27 mouse cellular contexts compared by ENCODE assay signal in the genomic region with DNA sequence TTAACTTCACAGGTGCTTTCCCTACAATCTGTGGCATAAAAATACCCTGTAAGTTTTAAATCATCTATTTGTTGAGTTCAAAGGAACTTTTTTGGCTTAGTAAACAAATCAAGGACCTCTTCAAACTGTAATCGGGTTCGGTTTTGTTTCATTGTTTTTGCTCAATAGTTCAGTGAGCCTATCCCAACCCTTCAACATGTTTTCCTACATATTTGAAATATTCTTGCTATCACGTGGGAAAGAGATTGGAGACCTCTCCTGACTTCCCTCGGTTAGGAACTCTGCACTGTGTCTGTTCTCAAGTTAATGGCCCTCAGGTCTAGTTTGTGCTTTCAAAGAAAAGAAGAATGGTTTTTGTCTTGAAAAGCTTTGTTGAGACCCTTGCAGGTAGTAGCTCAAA.
DNase-seq lines count a peak whose midpoint lies in the region; ATAC-seq lines count a peak whose summit lies in the region.
"Had no signal": no experiment of that assay in that cellular context is flagged by ENCODE, and none has a peak within 500 bp of the region (broad histone marks: within the 10 kb centered on the region; RNA-seq: fewer than 3 reads in every experiment).

No protein-coding gene starts in this region.

- H3K27me3 ChIP-seq in lung, embryonic 16.5 days (ENCODE audit: control insufficient read depth, insufficient read depth, low read depth, low read length): no peaks in the 10 kb centered on the region
- H3K27me3 ChIP-seq: CH12.LX; embryonic facial prominence, embryonic 13.5 days; embryonic facial prominence, embryonic 15.5 days; forebrain, embryonic 12.5 days had no signal

- H3K4me2 ChIP-seq in lung, embryonic 16.5 days (ENCODE audit: low read depth, low read length): no peak overlapping the region
- H3K4me2 ChIP-seq: embryonic facial prominence, embryonic 13.5 days; embryonic facial prominence, embryonic 15.5 days; forebrain, embryonic 12.5 days had no signal

- ATAC-seq in lung, embryonic 16.5 days (ENCODE audit: low read depth): peak; percentile 31; the same call in 1 of the 2 replicates
- ATAC-seq: CD4-positive, CD25-positive, alpha-beta regulatory T cell, adult 4 months; forebrain, embryonic 14.5 days; forebrain, embryonic 16.5 days; Patski had no signal

- no peaks in the 10 kb centered on the region for H3K9me3 ChIP-seq in lung, embryonic 16.5 days (ENCODE audit: control insufficient read depth, low read length)
- H3K9me3 ChIP-seq: embryonic facial prominence, embryonic 13.5 days; embryonic facial prominence, embryonic 15.5 days; forebrain, embryonic 10.5 days; forebrain, embryonic 12.5 days had no signal

- H3K36me3 ChIP-seq in lung, embryonic 16.5 days (ENCODE audit: control insufficient read depth, insufficient read depth, low read length): no peaks in the 10 kb centered on the region
- H3K36me3 ChIP-seq: embryonic facial prominence, embryonic 13.5 days; embryonic facial prominence, embryonic 15.5 days; forebrain, embryonic 10.5 days; forebrain, embryonic 12.5 days; G1E had no signal

- 65% methylated on average over 4 of the region's 4 CpGs for WGBS in lung, embryonic 16.5 days

- no peak overlapping the region for H3K4me3 ChIP-seq in lung, embryonic 16.5 days (ENCODE audit: low read length)
- H3K4me3 ChIP-seq: embryonic facial prominence, embryonic 13.5 days; embryonic facial prominence, embryonic 15.5 days; erythroblast, embryonic 14.5 days; forebrain, embryonic 10.5 days; forebrain, embryonic 12.5 days had no signal

- 0 out of 2 replicates have a peak, but pooled peaks cover 3% of the 10 kb centered on the region for H3K4me1 ChIP-seq in lung, embryonic 16.5 days (replicated peaks; ENCODE audit: control insufficient read depth, insufficient read depth, low read length)
- H3K4me1 ChIP-seq: forebrain, embryonic 12.5 days had no signal

- H3K27ac ChIP-seq in lung, embryonic 16.5 days (ENCODE audit: low read length): 0 out of 2 replicates have a peak overlapping the region, but pooled peaks have one; percentile 27
- H3K27ac ChIP-seq: embryonic facial prominence, embryonic 13.5 days; embryonic facial prominence, embryonic 15.5 days; forebrain, embryonic 10.5 days; forebrain, embryonic 12.5 days had no signal

- no peak overlapping the region for H3K9ac ChIP-seq in lung, embryonic 16.5 days (ENCODE audit: low read length)
- H3K9ac ChIP-seq: embryonic facial prominence, embryonic 13.5 days; embryonic facial prominence, embryonic 15.5 days; forebrain, embryonic 12.5 days had no signal

- no peak for DNase-seq in lung, postnatal 14 days
- peak; percentile 2 for DNase-seq in lung, postnatal 25 days (ENCODE audit: low spot score)
- DNase-seq in lung, adult 18-20 months: no peak
- peak; percentile 2 for DNase-seq in ZHBTc4 (ENCODE audit: low read depth, low spot score)
- DNase-seq: adrenal gland, adult 2 months; adrenal gland, postnatal 10 days; adrenal gland, postnatal 25 days; B cell, adult 2 months; cerebellum, adult 11 months; cerebellum, adult 18-20 months; cerebellum, adult 8-10 months; cerebellum, adult 9-11 months; cerebellum, postnatal 14 days; cerebellum, postnatal 36 days; embryo, embryonic 11 days had no signal

Comparison
In these comparisons a context has a peak if more than half of its experiments do, and no peak if none do; other contexts are left out.
1. DNase-seq: peak in lung, postnatal 25 days (single experiment) and ZHBTc4 (single experiment); none in lung, postnatal 14 days (single experiment) and lung, adult 18-20 months (0 of 2).